Mouse (Mus musculus) erythroblast, embryonic 14.5 days (primary cell): ENCODE measurements around the gene Rnf144a. TPM values are rescaled to one million over a fixed set of nuclear protein-coding genes. Genes with fewer than 3 reads are reported as not detected.

Source experiments
- H3K27me3 ChIP-seq: 2 replicates; pipeline ENCODE4 v1.6.1; 2012; ENCODE audit warnings: inconsistent platforms; ENCODE audit not compliant: control insufficient read depth
- H3K36me3 ChIP-seq: 2 replicates; pipeline ENCODE4 v1.6.1; 2012; ENCODE audit warnings: mild to moderate bottlenecking, inconsistent platforms; ENCODE audit not compliant: control insufficient read depth
- H3K4me1 ChIP-seq: 2 replicates; pipeline ENCODE4 v1.6.1; 2012; ENCODE audit warnings: inconsistent platforms; ENCODE audit not compliant: control insufficient read depth
- H3K4me3 ChIP-seq: replicated peaks from 2 replicates; pipeline ENCODE3; 2012; ENCODE audit warnings: moderate library complexity, mild to moderate bottlenecking, inconsistent platforms
- H3K9me3 ChIP-seq: 2 replicates; pipeline ENCODE4 v1.6.1; 2012; ENCODE audit warnings: low read length, inconsistent platforms, mixed read lengths; ENCODE audit not compliant: control insufficient read depth
- GATA1 ChIP-seq: IDR thresholded peaks from 2 replicates; pipeline ENCODE4 v1.6.1; 2012; ENCODE audit warnings: low read length, inconsistent platforms, mixed read lengths
- TAL1 ChIP-seq: IDR thresholded peaks from 3 replicates; pipeline ENCODE4 v1.6.1; 2012; ENCODE audit warnings: low read length, inconsistent platforms, mixed read lengths
- polyA plus RNA-seq: library from polyadenylated mRNA; stranded (reverse); fragments of >175 nt; gene quantifications from 2 replicates; pipeline ENCODE4 v1.2.3, GENCODE M21; 2012

The Rnf144a gene
- polyA plus RNA-seq, 1 experiment = not detected

- H3K4me3 ChIP-seq = no peak overlapping the region
- no peaks in the 10 kb centered on the region for H3K9me3 ChIP-seq
- TF ChIP-seq TAL1 (no peak), GATA1 (no peak)
- peaks cover 7% of the 10 kb centered on the region for H3K4me1 ChIP-seq
- H3K27me3 ChIP-seq = peaks cover 26% of the 10 kb centered on the region
- no peaks in the 10 kb centered on the region for H3K36me3 ChIP-seq
Measured at GRCm38 (mm10) chr12:26413961-26414411, 1.1 kb downstream of the Rnf144a start.

- H3K36me3 ChIP-seq = no peaks in the 10 kb centered on the region
- no peaks in the 10 kb centered on the region for H3K9me3 ChIP-seq
- TF ChIP-seq TAL1 (no peak), GATA1 (no peak)
- H3K4me3 ChIP-seq = no peak overlapping the region
- peaks cover 7% of the 10 kb centered on the region for H3K4me1 ChIP-seq
- peaks cover 26% of the 10 kb centered on the region for H3K27me3 ChIP-seq
Measured at GRCm38 (mm10) chr12:26412802-26413201, 2.3 kb downstream of the Rnf144a start.

- Histone ChIP-seq H3K4me3 (no peak overlapping the region), H3K36me3 (no peaks in the 10 kb centered on the region), H3K4me1 (peaks cover 7% of the 10 kb centered on the region), H3K9me3 (no peaks in the 10 kb centered on the region), H3K27me3 (peaks cover 26% of the 10 kb centered on the region)
- TF ChIP-seq TAL1 = no peak
- no peak for TF ChIP-seq GATA1
Measured at GRCm38 (mm10) chr12:26411841-26412450, 3.1 kb downstream of the Rnf144a start.

- Histone ChIP-seq H3K27me3 (peaks cover 26% of the 10 kb centered on the region), H3K36me3 (no peaks in the 10 kb centered on the region), H3K4me1 (peaks cover 7% of the 10 kb centered on the region), H3K4me3 (no peak overlapping the region), H3K9me3 (no peaks in the 10 kb centered on the region)
- TF ChIP-seq TAL1 (no peak), GATA1 (no peak)
Measured at GRCm38 (mm10) chr12:26410443-26410842, 4.6 kb downstream of the Rnf144a start.

GRCm38 (mm10) chr12:26408707-26409106 lies 6.3 kb downstream of the Rnf144a start:
- peaks cover 10% of the 10 kb centered on the region for H3K27me3 ChIP-seq
- TF ChIP-seq GATA1 (no peak), TAL1 (no peak)
- H3K9me3 ChIP-seq = no peaks in the 10 kb centered on the region
- no peaks in the 10 kb centered on the region for H3K36me3 ChIP-seq
- no peaks in the 10 kb centered on the region for H3K4me1 ChIP-seq
- H3K4me3 ChIP-seq = no peak overlapping the region

GRCm38 (mm10) chr12:26404781-26405702 lies 10.0 kb downstream of the Rnf144a start:
- no peak overlapping the region for H3K4me3 ChIP-seq
- no peaks in the 10 kb centered on the region for H3K27me3 ChIP-seq
- H3K4me1 ChIP-seq = no peaks in the 10 kb centered on the region
- no peaks in the 10 kb centered on the region for H3K36me3 ChIP-seq
- TF ChIP-seq TAL1 = no peak
- no peak for TF ChIP-seq GATA1
- no peaks in the 10 kb centered on the region for H3K9me3 ChIP-seq

- no peak for TF ChIP-seq TAL1
- TF ChIP-seq GATA1 = no peak
- no peaks in the 10 kb centered on the region for H3K4me1 ChIP-seq
- H3K36me3 ChIP-seq = no peaks in the 10 kb centered on the region
- H3K27me3 ChIP-seq = no peaks in the 10 kb centered on the region
- H3K4me3 ChIP-seq = no peak overlapping the region
- no peaks in the 10 kb centered on the region for H3K9me3 ChIP-seq
Measured at GRCm38 (mm10) chr12:26403372-26404125, 11.5 kb downstream of the Rnf144a start.

- no peaks in the 10 kb centered on the region for H3K4me1 ChIP-seq
- TF ChIP-seq GATA1 (no peak), TAL1 (no peak)
- H3K36me3 ChIP-seq = no peaks in the 10 kb centered on the region
- H3K27me3 ChIP-seq = no peaks in the 10 kb centered on the region
- H3K4me3 ChIP-seq = no peak overlapping the region
- H3K9me3 ChIP-seq = no peaks in the 10 kb centered on the region
Measured at GRCm38 (mm10) chr12:26401696-26402470, 13.2 kb downstream of the Rnf144a start.
